Mouse (Mus musculus) forebrain, embryonic 10.5 days (tissue): ENCODE measurements around the gene Dscam. TPM values are rescaled to one million over a fixed set of nuclear protein-coding genes. Genes with fewer than 3 reads are reported as not detected.

Experiments
- DNase-seq: peaks from one replicate; pipeline ENCODE4 v3.0.0-alpha.2; 2017; ENCODE audit warnings: low spot score; ENCODE audit errors: extremely low spot score
- H3K27ac ChIP-seq: fragments of 300-500 bp; sonication (generic); 2 replicates; pipeline ENCODE4 v1.5.1; 2016; ENCODE audit warnings: mild to moderate bottlenecking
- H3K27me3 ChIP-seq: fragments of 300-500 bp; sonication (generic); 2 replicates; pipeline ENCODE4 v1.6.1; 2016; ENCODE audit warnings: mild to moderate bottlenecking; ENCODE audit not compliant: poor library complexity, severe bottlenecking
- H3K36me3 ChIP-seq: fragments of 300-500 bp; sonication (generic); replicated peaks from 2 replicates; pipeline ENCODE4 v1.6.1; 2016; ENCODE audit warnings: mild to moderate bottlenecking, moderate library complexity
- H3K4me1 ChIP-seq: fragments of 300-500 bp; sonication (generic); 2 replicates; pipeline ENCODE4 v1.6.1; 2016
- H3K4me3 ChIP-seq: fragments of 300-500 bp; sonication (generic); 2 replicates; pipeline ENCODE4 v1.5.1; 2016; ENCODE audit warnings: mild to moderate bottlenecking, moderate library complexity
- H3K9me3 ChIP-seq: fragments of 300-500 bp; sonication (generic); 2 replicates; pipeline ENCODE4 v1.6.1; 2016; ENCODE audit warnings: mild to moderate bottlenecking, moderate library complexity
- WGBS: fragments of 180-500 bp; shearing (Covaris S2); methylation state at CpG from one replicate; pipeline ENCODE4 v1.1.7; 2016; 5-methylcytosine and 5-hydroxymethylcytosine counted together
- polyA plus RNA-seq: library from polyadenylated mRNA; unstranded; fragments of >200 nt; fragmentation: Nextera tagmentation; extraction: Ambion mirVana; gene quantifications from 2 replicates; pipeline ENCODE4 v1.2.1, GENCODE M21; 2016

Dscam gene
- polyA plus RNA-seq, 1 experiment from 2014 or later: 0.21 TPM

DNA sequence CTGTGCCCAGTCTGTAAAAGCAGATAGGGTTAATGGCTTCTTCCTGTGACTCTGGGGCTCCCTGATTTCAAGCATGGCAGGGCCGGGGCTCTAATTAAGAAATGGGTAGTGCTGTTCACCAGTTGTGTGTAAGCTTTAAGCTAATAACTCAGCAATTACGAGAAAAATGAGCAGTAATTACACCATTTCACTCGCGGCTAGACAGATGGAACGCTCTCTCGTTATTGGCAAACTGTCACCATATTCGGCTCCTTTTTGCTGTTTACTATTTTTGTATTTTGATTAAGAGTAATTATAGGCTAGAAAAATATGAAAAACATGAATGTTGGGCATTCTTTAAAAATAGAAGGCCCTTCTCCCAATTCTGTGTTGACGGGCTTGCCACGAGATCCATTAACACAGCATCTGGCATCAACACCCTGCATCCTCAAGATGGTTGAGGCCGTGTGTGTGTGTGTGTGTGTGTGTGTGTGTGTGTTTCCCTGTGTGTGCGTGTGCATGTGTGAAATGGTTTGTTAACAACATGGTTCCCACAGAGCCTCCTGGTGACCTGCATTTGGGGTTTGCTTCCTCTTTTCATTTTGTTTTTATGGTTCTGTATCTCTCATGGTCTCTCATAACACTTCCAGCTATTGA is 162.5 kb downstream of the Dscam start:
- Histone ChIP-seq H3K27ac (no peak overlapping the region), H3K9me3 (no peaks in the 10 kb centered on the region), H3K27me3 (no peaks in the 10 kb centered on the region), H3K4me3 (no peak overlapping the region), H3K4me1 (peaks cover 26% of the 10 kb centered on the region), H3K36me3 (no peaks in the 10 kb centered on the region)
- 78% methylated on average over 11 of the region's 11 CpGs for WGBS
- DNase-seq: no peak

DNA sequence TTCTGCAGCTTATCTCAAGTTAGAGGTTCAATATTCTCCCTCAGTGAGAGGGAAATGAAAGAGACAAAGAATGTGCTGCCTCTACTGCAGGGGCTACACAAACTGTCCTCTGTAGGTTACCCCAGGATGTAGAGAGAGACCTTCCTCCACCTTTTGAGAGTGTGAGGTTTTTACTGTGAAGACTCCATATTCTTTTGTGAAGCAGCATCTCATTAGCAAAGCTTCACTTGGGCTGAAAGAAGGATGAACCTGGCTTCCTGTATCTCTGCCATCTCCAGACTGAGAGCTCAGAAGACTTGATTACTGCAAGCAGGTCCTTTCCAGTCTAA is 163.7 kb downstream of the Dscam start:
- Histone ChIP-seq H3K27me3 (no peaks in the 10 kb centered on the region), H3K36me3 (no peaks in the 10 kb centered on the region), H3K27ac (peak overlapping the region; percentile 75), H3K4me1 (peaks cover 26% of the 10 kb centered on the region), H3K4me3 (no peak overlapping the region), H3K9me3 (no peaks in the 10 kb centered on the region)
- no peak for DNase-seq

DNA sequence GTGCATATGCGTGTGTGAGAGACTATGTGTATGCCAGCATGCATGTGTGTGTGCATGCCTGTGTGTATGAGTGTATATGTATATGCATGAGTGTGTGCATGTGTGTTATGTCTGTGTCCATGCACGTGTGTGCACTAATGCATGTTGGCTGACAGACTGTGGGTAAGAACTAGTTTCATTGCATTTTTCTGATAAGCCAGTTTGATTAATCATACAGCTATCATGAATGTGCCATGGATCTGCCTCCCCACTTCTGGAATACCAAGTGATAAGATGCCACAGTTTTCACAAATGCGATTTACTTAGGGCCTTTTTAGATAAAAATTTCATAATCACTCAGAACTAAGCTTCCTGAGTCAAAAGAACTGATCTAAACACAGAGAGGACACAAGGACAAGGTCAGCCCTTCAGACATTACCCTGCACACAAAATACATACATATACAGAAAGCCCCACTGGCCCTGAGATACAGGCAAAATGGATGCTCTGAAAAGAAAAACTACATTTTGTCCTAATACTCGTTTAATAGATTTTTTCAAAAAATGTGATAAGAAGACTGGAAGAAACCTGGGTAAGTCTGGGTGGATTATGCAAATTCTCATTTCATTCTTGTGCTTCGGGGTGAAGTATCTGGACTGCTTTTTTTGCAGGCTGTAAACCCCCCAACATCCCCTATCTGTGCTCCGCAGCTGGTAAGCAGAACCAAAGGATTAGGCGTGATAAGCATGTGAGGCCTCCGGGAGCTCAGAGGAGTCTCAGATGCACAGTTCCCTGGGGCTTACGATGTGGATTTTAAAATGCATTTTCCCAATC is 164.3 kb downstream of the Dscam start:
- WGBS: 71% methylated on average over 9 of the region's 9 CpGs
- peaks cover 26% of the 10 kb centered on the region for H3K4me1 ChIP-seq

DNA sequence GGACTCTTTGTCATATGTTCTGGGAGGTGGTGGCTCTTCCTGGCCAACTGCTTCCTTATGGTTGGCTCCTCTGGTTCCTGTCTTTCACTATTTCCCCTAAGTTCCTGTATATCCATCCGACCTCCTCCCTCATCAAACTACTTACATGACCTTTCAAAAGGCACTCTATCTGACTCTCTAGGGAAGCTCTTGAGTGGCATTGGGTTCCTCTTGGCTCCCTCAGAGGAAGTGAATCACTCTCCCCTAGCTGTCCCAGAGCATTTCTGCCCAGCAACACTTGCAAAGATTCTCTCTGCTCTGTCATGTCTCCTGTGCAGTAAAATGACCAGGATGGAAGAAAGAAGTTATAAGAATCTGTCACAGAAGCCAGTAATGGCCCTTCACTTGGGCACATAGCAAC is 166.6 kb downstream of the Dscam start:
- Histone ChIP-seq H3K9me3 (no peaks in the 10 kb centered on the region), H3K36me3 (no peaks in the 10 kb centered on the region), H3K27ac (no peak overlapping the region), H3K27me3 (no peaks in the 10 kb centered on the region), H3K4me1 (peaks cover 21% of the 10 kb centered on the region), H3K4me3 (no peak overlapping the region)
- 70% methylated on average over 1 of the region's 1 CpGs for WGBS
- DNase-seq: no peak

More for the DNA sequence above, 164.3 kb downstream of the Dscam start:
- H3K27ac ChIP-seq: peak overlapping the region; percentile 75; the same call in 1 of the 2 replicates
- no peaks in the 10 kb centered on the region for H3K9me3 ChIP-seq
- no peak overlapping the region for H3K4me3 ChIP-seq
- DNase-seq: no peak
- H3K27me3 ChIP-seq: no peaks in the 10 kb centered on the region
- H3K36me3 ChIP-seq: no peaks in the 10 kb centered on the region

DNA sequence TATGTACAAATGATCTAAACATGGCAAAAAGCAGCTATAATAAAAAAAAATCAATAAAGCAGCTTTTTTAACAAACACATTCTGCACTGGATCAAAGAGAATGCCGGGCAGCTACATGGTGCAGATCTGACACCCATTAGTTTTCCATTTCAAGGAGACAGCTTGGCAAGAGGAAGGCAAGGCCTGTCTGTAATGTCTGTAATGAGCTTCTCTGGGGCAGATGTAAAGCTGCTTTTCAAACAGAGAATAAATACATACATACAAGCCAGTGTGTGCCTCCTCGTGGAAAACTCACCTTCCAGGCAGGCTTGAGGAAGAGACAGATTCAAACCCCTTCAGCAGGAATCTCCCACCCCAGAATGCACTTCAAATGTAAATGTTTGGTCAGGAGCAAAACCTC is 167.7 kb downstream of the Dscam start:
- H3K4me3 ChIP-seq: no peak overlapping the region
- WGBS: 76% methylated on average over 2 of the region's 2 CpGs
- no peaks in the 10 kb centered on the region for H3K9me3 ChIP-seq
- no peaks in the 10 kb centered on the region for H3K27me3 ChIP-seq
- no peak for DNase-seq
- H3K4me1 ChIP-seq: peaks cover 17% of the 10 kb centered on the region
- no peak overlapping the region for H3K27ac ChIP-seq
- no peaks in the 10 kb centered on the region for H3K36me3 ChIP-seq

DNA sequence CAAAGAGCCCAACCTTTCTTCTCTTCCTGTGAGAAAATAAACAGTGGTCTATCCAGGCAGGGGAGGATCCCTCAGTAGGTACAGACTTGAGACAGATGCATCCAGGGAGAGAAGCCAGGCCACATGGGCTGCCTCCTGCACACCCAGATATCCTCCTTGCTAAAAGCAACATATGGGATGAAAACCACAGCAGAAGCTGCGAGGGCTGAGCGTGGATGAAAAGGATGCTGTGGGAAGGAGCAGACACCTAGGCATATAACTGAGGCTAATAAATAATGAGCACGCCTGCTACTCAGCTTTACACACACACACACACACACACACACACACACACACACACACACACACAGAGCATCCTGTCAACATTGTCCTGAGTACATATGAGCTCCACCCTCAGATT is 168.4 kb downstream of the Dscam start:
- no peak overlapping the region for H3K27ac ChIP-seq

DNA sequence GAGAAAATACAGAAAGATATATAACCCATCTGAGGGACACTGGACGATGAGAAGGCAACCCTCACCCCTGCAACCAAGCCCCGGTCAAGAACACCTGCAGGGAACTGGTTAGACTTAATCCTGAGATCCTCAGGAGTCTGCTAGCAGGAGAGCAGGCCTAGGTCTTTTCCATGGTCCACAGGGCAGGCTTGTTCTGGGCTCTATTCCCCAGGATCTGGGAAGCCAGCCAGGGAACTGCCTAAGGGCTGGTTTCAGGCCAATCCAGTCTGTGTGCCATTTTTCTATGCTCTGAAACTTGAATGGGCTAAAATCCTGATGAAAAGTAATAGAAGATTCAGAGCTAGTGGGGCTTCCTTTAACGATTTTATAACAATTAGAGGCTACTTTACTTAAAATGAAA is 173.7 kb downstream of the Dscam start:
- Histone ChIP-seq H3K4me1 (peaks cover 3% of the 10 kb centered on the region; the same call in 1 of the 2 replicates), H3K4me3 (no peak overlapping the region), H3K36me3 (no peaks in the 10 kb centered on the region), H3K27me3 (no peaks in the 10 kb centered on the region), H3K9me3 (no peaks in the 10 kb centered on the region), H3K27ac (no peak overlapping the region)
- DNase-seq: no peak
- WGBS: 78% methylated on average over 3 of the region's 3 CpGs

More for the DNA sequence above, 168.4 kb downstream of the Dscam start:
- DNase-seq: no peak
- no peaks in the 10 kb centered on the region for H3K27me3 ChIP-seq
- H3K4me1 ChIP-seq: peaks cover 11% of the 10 kb centered on the region
- no peaks in the 10 kb centered on the region for H3K9me3 ChIP-seq
- no peaks in the 10 kb centered on the region for H3K36me3 ChIP-seq
- H3K4me3 ChIP-seq: no peak overlapping the region
- WGBS: 75% methylated on average over 3 of the region's 3 CpGs

DNA sequence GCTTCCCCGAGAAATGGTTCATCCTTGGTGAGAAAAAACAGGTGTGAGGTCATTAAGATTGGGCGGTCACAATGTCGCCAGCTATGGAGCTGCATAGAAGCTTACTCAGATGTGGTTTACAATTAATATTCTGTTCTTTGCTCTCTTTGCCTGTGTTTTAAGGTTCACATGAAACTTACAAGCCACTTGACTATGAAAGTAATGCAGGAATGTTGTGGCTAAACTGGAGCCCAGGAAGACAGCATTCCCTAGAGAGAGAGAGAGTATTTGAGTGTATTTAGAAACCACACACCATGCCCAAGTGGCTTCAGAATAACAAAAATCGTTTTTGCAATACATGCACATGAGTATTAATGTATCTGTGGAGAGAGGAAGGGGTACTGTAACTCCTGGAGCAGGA is 174.7 kb downstream of the Dscam start:
- H3K27ac ChIP-seq: no peak overlapping the region
- no peaks in the 10 kb centered on the region for H3K9me3 ChIP-seq
- H3K27me3 ChIP-seq: no peaks in the 10 kb centered on the region
- no peak for DNase-seq
- H3K36me3 ChIP-seq: no peaks in the 10 kb centered on the region
- 87% methylated on average over 4 of the region's 4 CpGs for WGBS
- peaks cover 3% of the 10 kb centered on the region; the same call in 1 of the 2 replicates for H3K4me1 ChIP-seq
- no peak overlapping the region for H3K4me3 ChIP-seq

DNA sequence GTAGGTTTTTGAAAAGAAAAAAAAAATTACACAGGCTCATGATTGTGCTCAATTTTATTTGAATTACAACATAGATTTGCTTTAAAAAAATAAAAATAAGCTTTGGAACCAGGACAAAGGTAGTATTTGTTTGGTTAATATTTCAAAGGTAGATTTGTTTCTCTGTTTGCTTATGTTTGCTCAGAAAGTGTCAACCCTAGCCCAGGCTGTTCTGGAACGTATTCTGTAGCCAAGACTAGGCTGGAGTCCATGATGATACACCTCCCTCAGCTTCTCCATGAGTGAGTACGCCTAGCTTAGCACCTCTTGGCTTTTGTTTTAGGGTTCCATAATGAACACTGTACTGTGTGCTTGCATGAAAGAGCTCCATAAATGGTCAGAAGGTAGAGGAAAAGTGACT is 183.2 kb downstream of the Dscam start:
- Histone ChIP-seq H3K36me3 (no peaks in the 10 kb centered on the region), H3K9me3 (no peaks in the 10 kb centered on the region), H3K27me3 (no peaks in the 10 kb centered on the region), H3K27ac (no peak overlapping the region), H3K4me1 (no peaks in the 10 kb centered on the region), H3K4me3 (no peak overlapping the region)
- WGBS: 79% methylated on average over 2 of the region's 2 CpGs
- no peak for DNase-seq

DNA sequence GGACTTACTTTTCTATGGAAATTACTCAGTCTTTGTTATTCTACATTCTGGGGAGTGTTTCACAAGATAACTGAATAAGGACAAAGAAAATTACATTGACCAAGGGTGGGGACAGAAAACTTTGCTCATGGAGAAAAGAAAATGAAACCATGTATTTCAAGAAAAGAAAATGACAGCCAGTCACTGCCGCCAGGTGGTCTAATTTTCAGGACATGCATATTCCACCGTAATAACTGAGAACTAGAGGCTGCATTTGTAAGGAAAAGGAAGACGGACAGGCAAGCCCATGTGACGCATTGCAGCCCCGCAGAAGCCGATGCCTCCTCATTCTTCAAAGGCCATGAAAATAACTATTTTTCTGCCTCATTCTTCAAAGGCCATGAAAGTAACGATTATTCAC is 197.3 kb downstream of the Dscam start:
- 95% methylated on average over 7 of the region's 7 CpGs for WGBS
- Histone ChIP-seq H3K36me3 (no peaks in the 10 kb centered on the region), H3K27ac (no peak overlapping the region), H3K9me3 (no peaks in the 10 kb centered on the region), H3K4me3 (no peak overlapping the region), H3K4me1 (no peaks in the 10 kb centered on the region), H3K27me3 (no peaks in the 10 kb centered on the region)
- no peak for DNase-seq

DNA sequence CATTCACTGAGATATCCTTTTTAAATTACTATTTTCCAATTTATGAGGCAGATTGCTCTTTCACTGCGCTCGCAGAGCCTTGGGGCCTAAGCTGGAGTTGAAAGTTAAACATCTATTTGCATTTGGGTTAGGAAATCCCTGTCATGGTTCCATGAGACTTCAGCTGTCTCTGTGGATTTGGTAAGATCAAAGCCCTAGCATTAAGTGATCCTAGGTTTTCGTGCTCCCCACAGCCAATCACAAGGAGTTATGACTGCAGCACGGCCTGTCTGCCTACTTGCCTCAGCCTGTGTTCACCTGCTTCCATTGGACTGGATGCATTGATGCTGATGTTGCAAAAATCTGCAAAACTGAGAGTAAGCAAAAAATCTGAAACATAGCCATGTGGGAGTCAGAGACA is 198.8 kb downstream of the Dscam start:
- Histone ChIP-seq H3K4me3 (no peak overlapping the region), H3K27ac (no peak overlapping the region), H3K27me3 (no peaks in the 10 kb centered on the region), H3K9me3 (no peaks in the 10 kb centered on the region), H3K4me1 (no peaks in the 10 kb centered on the region), H3K36me3 (no peaks in the 10 kb centered on the region)
- 88% methylated on average over 4 of the region's 4 CpGs for WGBS
- no peak for DNase-seq

DNA sequence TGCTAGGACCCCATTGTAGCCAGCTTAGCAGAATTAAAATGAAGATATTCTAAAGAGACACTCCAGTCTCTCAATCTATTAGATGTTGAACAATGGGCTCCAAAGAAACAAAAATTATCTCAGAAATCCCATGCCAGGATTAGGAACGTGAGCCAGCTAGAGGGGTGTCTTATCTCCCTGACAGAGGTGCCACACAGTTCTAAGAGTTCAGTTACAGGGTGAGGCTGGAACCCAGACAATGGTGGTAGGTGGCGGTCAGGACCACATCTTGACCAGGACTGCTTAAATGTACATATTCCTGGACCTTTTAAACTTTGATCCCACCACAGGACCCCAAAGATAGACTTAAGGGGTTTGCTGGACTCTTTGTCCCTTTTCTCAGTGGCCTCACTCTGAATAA is 200.1 kb downstream of the Dscam start:
- H3K27ac ChIP-seq: no peak overlapping the region
- 86% methylated on average over 2 of the region's 2 CpGs for WGBS
- no peak for DNase-seq
- no peaks in the 10 kb centered on the region for H3K36me3 ChIP-seq
- no peaks in the 10 kb centered on the region for H3K27me3 ChIP-seq
- H3K4me1 ChIP-seq: no peaks in the 10 kb centered on the region
- H3K9me3 ChIP-seq: no peaks in the 10 kb centered on the region
- H3K4me3 ChIP-seq: no peak overlapping the region

DNA sequence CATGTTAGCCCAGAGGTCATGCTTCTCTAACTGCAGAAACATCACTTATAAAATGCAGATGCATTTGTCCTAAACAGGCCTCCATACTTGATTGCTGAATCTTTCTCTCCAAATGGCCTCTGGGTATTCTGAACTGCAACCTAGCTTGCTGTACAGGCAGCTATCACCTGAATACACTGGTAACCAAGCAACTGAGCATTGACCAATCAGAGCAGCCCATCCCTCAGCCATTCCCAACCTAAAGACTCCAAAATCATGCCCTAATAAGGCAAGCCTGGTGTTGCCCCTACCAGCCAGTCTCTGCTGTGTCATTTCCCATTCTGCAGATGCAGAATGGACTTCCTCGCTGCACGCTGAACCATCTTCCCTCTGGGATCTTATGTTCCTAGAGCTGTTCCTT is 200.9 kb downstream of the Dscam start:
- no peak for DNase-seq
- H3K27ac ChIP-seq: no peak overlapping the region
- WGBS: 88% methylated on average over 2 of the region's 2 CpGs
- H3K27me3 ChIP-seq: no peaks in the 10 kb centered on the region
- no peaks in the 10 kb centered on the region for H3K4me1 ChIP-seq
- H3K36me3 ChIP-seq: no peaks in the 10 kb centered on the region
- H3K4me3 ChIP-seq: no peak overlapping the region
- H3K9me3 ChIP-seq: no peaks in the 10 kb centered on the region
